Mouse (Mus musculus) MEL (cell line): ENCODE measurements around the gene Map3k7cl. TPM values are rescaled to one million over a fixed set of nuclear protein-coding genes. Genes with fewer than 3 reads are reported as not detected.

Experiments used
- DNase-seq: peaks from one replicate; pipeline ENCODE4 v3.0.0; 2011; ENCODE audit warnings: low read depth, low spot score
- H3K27ac ChIP-seq: 2 replicates; pipeline ENCODE4 v1.5.1; 2012; ENCODE audit warnings: low read depth, mild to moderate bottlenecking, control low read depth, low read length, moderate library complexity; ENCODE audit not compliant: control insufficient read depth
- H3K27me3 ChIP-seq, 2 experiments: fragments of 150-350 bp in 1 of 2; sonication (generic) in 1 of 2; 2 replicates each; pipeline ENCODE4 v1.6.1; 2012; ENCODE audit warnings: low read length in 2 of 2, mild to moderate bottlenecking in 2 of 2, improper control_type of control experiment in 1 of 2, moderate library complexity in 1 of 2; ENCODE audit not compliant: insufficient read depth in 2 of 2, control insufficient read depth in 1 of 2
- H3K36me3 ChIP-seq, 2 experiments: 2 replicates each; pipeline ENCODE4 v1.6.1; 2012 to 2014; ENCODE audit warnings: low read length in 2 of 2, improper control_type of control experiment in 1 of 2, inconsistent platforms in 1 of 2, mild to moderate bottlenecking in 1 of 2; ENCODE audit not compliant: insufficient read depth in 2 of 2, control insufficient read depth in 1 of 2
- H3K4me1 ChIP-seq, 2 experiments: fragments of 150-350 bp in 1 of 2; sonication (generic) in 1 of 2; 2 replicates each; pipeline ENCODE4 v1.6.1; 2012; ENCODE audit warnings: low read length in 2 of 2, improper control_type of control experiment in 1 of 2, mild to moderate bottlenecking in 1 of 2; ENCODE audit not compliant: insufficient read depth in 2 of 2, control insufficient read depth in 1 of 2
- H3K4me3 ChIP-seq, 2 experiments: fragments of 150-350 bp in 1 of 2; sonication (generic) in 1 of 2; 2 replicates each; pipeline ENCODE4 v1.5.1; 2012; ENCODE audit warnings: low read depth in 2 of 2, low read length in 2 of 2, mild to moderate bottlenecking in 2 of 2, moderate library complexity in 2 of 2, control low read depth in 1 of 2, improper control_type of control experiment in 1 of 2; ENCODE audit not compliant: control insufficient read depth in 1 of 2, insufficient read depth in 1 of 2
- H3K79me2 ChIP-seq: 2 replicates; pipeline ENCODE4 v1.6.1; 2012; ENCODE audit warnings: mild to moderate bottlenecking, low read length, moderate library complexity; ENCODE audit not compliant: control insufficient read depth, poor library complexity, insufficient read depth
- H3K9ac ChIP-seq: 2 replicates; pipeline ENCODE4 v1.6.1; 2012; ENCODE audit warnings: low read depth, mild to moderate bottlenecking, control low read depth, low read length, moderate library complexity; ENCODE audit not compliant: control insufficient read depth, poor library complexity, severe bottlenecking
- H3K9me3 ChIP-seq: fragments of 150-350 bp; sonication (generic); replicated peaks from 2 replicates; pipeline ENCODE4 v1.6.1; 2012; ENCODE audit warnings: mild to moderate bottlenecking, low read length, improper control_type of control experiment, moderate library complexity; ENCODE audit not compliant: insufficient read depth
- CHD1 ChIP-seq: IDR thresholded peaks from 2 replicates; pipeline ENCODE4 v1.6.1; 2012; ENCODE audit warnings: low read depth, mild to moderate bottlenecking, inconsistent platforms, low read length, improper control_type of control experiment
- CHD2 ChIP-seq: IDR thresholded peaks from 2 replicates; pipeline ENCODE4 v1.6.1; 2011; ENCODE audit warnings: low read length, improper control_type of control experiment
- CTCF ChIP-seq, 3 experiments: IDR thresholded peaks in 2 of 3; conservative IDR thresholded peaks in 1 of 3; 2 replicates each; pipeline ENCODE4 v1.5.1; 2011 to 2012; ENCODE audit warnings: low read length in 3 of 3, low read depth in 2 of 3, mild to moderate bottlenecking in 2 of 3, improper control_type of control experiment in 1 of 3, inconsistent platforms in 1 of 3, mixed read lengths in 1 of 3, moderate library complexity in 1 of 3; ENCODE audit not compliant: control insufficient read depth in 1 of 3, insufficient read depth in 1 of 3, poor library complexity in 1 of 3, severe bottlenecking in 1 of 3
- ELF1 ChIP-seq: IDR thresholded peaks from 2 replicates; pipeline ENCODE4 v1.6.1; 2014; ENCODE audit warnings: low read depth, mild to moderate bottlenecking, inconsistent platforms, low read length, improper control_type of control experiment, moderate library complexity
- EP300 ChIP-seq, 2 experiments: IDR thresholded peaks; 2 replicates each; pipeline ENCODE4 v1.6.1; 2011; ENCODE audit warnings: improper control_type of control experiment in 2 of 2, low read length in 2 of 2, low read depth in 1 of 2, mild to moderate bottlenecking in 1 of 2
- ETS1 ChIP-seq: IDR thresholded peaks from 2 replicates; pipeline ENCODE4 v1.6.1; 2012; ENCODE audit warnings: low read depth, mild to moderate bottlenecking, inconsistent platforms, low read length, improper control_type of control experiment, moderate library complexity
- GABPA ChIP-seq: IDR thresholded peaks from 2 replicates; pipeline ENCODE4 v1.6.1; 2012; ENCODE audit warnings: low read depth, mild to moderate bottlenecking, inconsistent platforms, low read length, improper control_type of control experiment, moderate library complexity
- GATA1 ChIP-seq: IDR thresholded peaks from 2 replicates; pipeline ENCODE4 v1.6.1; 2011; ENCODE audit warnings: low read depth, low read length, improper control_type of control experiment
- HCFC1 ChIP-seq: IDR thresholded peaks from 2 replicates; pipeline ENCODE4 v1.6.1; 2012; ENCODE audit warnings: low read depth, mild to moderate bottlenecking, inconsistent platforms, low read length, improper control_type of control experiment, moderate library complexity
- MAFK ChIP-seq: IDR thresholded peaks from 2 replicates; pipeline ENCODE4 v1.6.1; 2011; ENCODE audit warnings: low read depth, mild to moderate bottlenecking, low read length, improper control_type of control experiment, borderline replicate concordance
- MAZ ChIP-seq: IDR thresholded peaks from 2 replicates; pipeline ENCODE4 v1.6.1; 2012; ENCODE audit warnings: low read depth, mild to moderate bottlenecking, inconsistent platforms, low read length, improper control_type of control experiment
- MEF2A ChIP-seq: IDR thresholded peaks from 2 replicates; pipeline ENCODE4 v1.6.1; 2014; ENCODE audit warnings: low read depth, mild to moderate bottlenecking, inconsistent platforms, low read length, improper control_type of control experiment; ENCODE audit not compliant: poor library complexity, insufficient replicate concordance, severe bottlenecking; ENCODE audit errors: extremely low read depth
- MXI1 ChIP-seq: IDR thresholded peaks from 2 replicates; pipeline ENCODE4 v1.6.1; 2011; ENCODE audit warnings: mild to moderate bottlenecking, low read depth, low read length, improper control_type of control experiment
- MYC ChIP-seq: IDR thresholded peaks from 2 replicates; pipeline ENCODE4 v1.6.1; 2011; ENCODE audit warnings: low read depth, mild to moderate bottlenecking, low read length, improper control_type of control experiment, moderate library complexity
- NELFE ChIP-seq: IDR thresholded peaks from 2 replicates; pipeline ENCODE4 v1.6.1; 2011; ENCODE audit warnings: low read depth, low read length, improper control_type of control experiment
- POLR2A ChIP-seq, 2 experiments: IDR thresholded peaks; 2 replicates each; pipeline ENCODE4 v1.6.1; 2011 to 2012; ENCODE audit warnings: low read length in 2 of 2, mild to moderate bottlenecking in 2 of 2, control low read depth in 1 of 2, improper control_type of control experiment in 1 of 2, low read depth in 1 of 2, moderate library complexity in 1 of 2; ENCODE audit not compliant: control insufficient read depth in 1 of 2, insufficient read depth in 1 of 2, poor library complexity in 1 of 2
- RAD21 ChIP-seq: IDR thresholded peaks from 2 replicates; pipeline ENCODE4 v1.6.1; 2011; ENCODE audit warnings: mild to moderate bottlenecking, low read depth, low read length, improper control_type of control experiment
- SIN3A ChIP-seq: IDR thresholded peaks from 2 replicates; pipeline ENCODE4 v1.6.1; 2012; ENCODE audit warnings: low read length, improper control_type of control experiment, inconsistent platforms
- SMC3 ChIP-seq: IDR thresholded peaks from 2 replicates; pipeline ENCODE4 v1.6.1; 2011; ENCODE audit warnings: low read depth, low read length, improper control_type of control experiment
- TBP ChIP-seq: IDR thresholded peaks from 2 replicates; pipeline ENCODE4 v1.8.0; 2011; ENCODE audit warnings: low read depth, low read length, improper control_type of control experiment
- TCF12 ChIP-seq: IDR thresholded peaks from 2 replicates; pipeline ENCODE4 v1.6.1; 2014; ENCODE audit warnings: low read depth, mild to moderate bottlenecking, inconsistent platforms, low read length, improper control_type of control experiment, moderate library complexity
- USF2 ChIP-seq, 2 experiments: IDR thresholded peaks; 2 replicates each; pipeline ENCODE4 v1.6.1; 2011 to 2012; ENCODE audit warnings: improper control_type of control experiment in 2 of 2, low read length in 2 of 2, borderline replicate concordance in 1 of 2, inconsistent platforms in 1 of 2, low read depth in 1 of 2, mild to moderate bottlenecking in 1 of 2; ENCODE audit not compliant: insufficient read depth in 1 of 2
- ZC3H11A ChIP-seq: IDR thresholded peaks from 2 replicates; pipeline ENCODE4 v1.6.1; 2012; ENCODE audit warnings: low read depth, mild to moderate bottlenecking, inconsistent platforms, low read length, improper control_type of control experiment
- ZKSCAN1 ChIP-seq: IDR thresholded peaks from 2 replicates; pipeline ENCODE4 v1.6.1; 2012; ENCODE audit warnings: low read depth, mild to moderate bottlenecking, inconsistent platforms, low read length, improper control_type of control experiment, moderate library complexity
- polyA plus RNA-seq, 2 experiments: library from polyadenylated mRNA; stranded (reverse) in 1 of 2; unstranded in 1 of 2; fragments of >175 nt in 1 of 2; fragments of >200 nt in 1 of 2; gene quantifications; 2 replicates each; pipeline versions ENCODE4 v1.2.1 to v1.2.4; 2012; ENCODE audit warnings: low replicate concordance in 2 of 2, low read depth in 1 of 2; ENCODE audit not compliant: insufficient read length in 2 of 2, insufficient read depth in 1 of 2, missing spikeins in 1 of 2
- total RNA-seq: library from RNA; depleted of rRNA; stranded (reverse); fragments of 300-350 nt; gene quantifications from 2 replicates; pipeline ENCODE4 v1.2.3, GENCODE M21; 2012

Gene Map3k7cl
- total and polyA plus RNA-seq, 3 experiments: not detected

DNA sequence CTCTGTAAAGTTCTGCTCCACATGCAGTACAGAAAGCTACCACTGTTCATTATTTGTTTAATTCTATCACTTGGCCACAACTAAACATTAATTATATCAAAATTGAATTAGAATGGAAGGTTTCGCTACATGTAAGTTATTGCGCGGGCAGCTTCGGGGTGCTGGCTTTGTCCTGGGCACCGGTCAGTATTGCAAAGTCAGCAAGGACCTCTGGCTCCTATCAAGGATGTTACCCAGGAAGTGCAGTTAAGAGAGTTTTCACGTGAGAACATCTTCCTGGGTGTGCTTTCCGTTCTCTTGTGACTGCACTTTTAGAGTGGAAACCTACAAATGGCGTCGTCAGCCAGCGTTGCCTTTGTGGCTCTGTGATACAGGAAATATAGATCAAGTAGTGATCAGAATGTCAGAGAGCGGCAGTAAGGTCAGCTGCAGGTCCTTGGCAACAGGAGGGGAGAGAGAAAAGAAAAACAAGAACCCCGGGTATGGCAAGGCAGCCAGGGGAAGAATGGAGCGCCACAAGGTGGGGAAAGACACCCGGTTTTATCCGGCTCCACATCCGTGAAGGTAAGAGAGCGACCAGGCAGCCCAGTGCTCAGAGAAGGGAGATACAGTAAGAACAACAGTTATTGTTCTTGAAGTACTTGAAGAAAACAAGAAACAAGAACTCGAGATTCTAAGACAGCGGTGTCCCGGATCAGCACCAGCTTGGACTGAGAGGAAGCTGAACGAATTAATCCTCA lies 57.6 kb downstream of the Map3k7cl start:
- Histone ChIP-seq H3K9ac (no peak overlapping the region), H3K36me3 (no peaks in the 10 kb centered on the region), H3K27ac (no peak overlapping the region), H3K27me3 (no peaks in the 10 kb centered on the region; a peak in 1 of 4 replicates), H3K4me3 (no peak overlapping the region), H3K79me2 (no peaks in the 10 kb centered on the region), H3K4me1 (no peaks in the 10 kb centered on the region), H3K9me3 (no peaks in the 10 kb centered on the region)
- no peak for DNase-seq
- no peak for TF ChIP-seq SIN3A
- TF ChIP-seq RAD21: no peak
- TF ChIP-seq MXI1: no peak
- TF ChIP-seq POLR2A (IDR thresholded peaks at IDR 0.05; ENCODE audit: control insufficient read depth in 1 of 2, insufficient read depth in 1 of 2, low read depth in 1 of 2, low read length in 2 of 2, poor library complexity in 1 of 2): no peak
- no peak for TF ChIP-seq MAFK
- no peak for TF ChIP-seq MEF2A
- no peak for TF ChIP-seq ETS1
- TF ChIP-seq EP300 (IDR thresholded peaks at IDR 0.05; ENCODE audit: low read depth in 1 of 2, low read length in 2 of 2): no peak
- no peak for TF ChIP-seq ELF1
- TF ChIP-seq MAZ: no peak
- no peak for TF ChIP-seq GABPA
- no peak for TF ChIP-seq CHD2
- TF ChIP-seq NELFE: no peak
- TF ChIP-seq GATA1: no peak
- TF ChIP-seq, all 39 proteins: peak for 0

DNA sequence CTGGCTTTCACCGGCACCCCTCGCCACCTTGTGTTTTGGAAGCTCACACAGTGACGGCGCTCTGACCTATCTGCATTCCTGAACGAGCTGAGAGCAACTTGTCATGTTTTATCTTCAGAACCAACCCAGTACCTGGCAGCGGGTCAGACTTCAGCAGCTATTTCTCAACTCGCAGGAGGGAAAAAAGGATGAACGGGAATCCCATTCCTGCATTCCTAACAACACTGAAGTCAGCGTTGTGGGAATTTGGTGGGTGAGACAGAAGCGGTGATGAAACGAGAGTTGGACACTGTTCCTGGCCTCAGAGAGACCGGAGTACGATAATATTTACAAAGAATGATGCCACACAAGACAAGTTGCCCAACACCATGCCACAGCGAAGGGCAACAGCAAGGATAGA lies 58.3 kb downstream of the Map3k7cl start:
- no peak overlapping the region for H3K4me3 ChIP-seq
- TF ChIP-seq CTCF (IDR thresholded peaks at IDR 0.05 in 2 of 3, conservative IDR thresholded peaks at IDR 0.05 in 1 of 3; ENCODE audit: control insufficient read depth in 1 of 3, insufficient read depth in 1 of 3, low read depth in 2 of 3, low read length in 3 of 3, poor library complexity in 1 of 3, severe bottlenecking in 1 of 3) (no peak), USF2 (IDR thresholded peaks at IDR 0.05; ENCODE audit: borderline replicate concordance in 1 of 2, insufficient read depth in 1 of 2, low read depth in 1 of 2, low read length in 2 of 2) (no peak), TCF12 (no peak), ZKSCAN1 (no peak), SIN3A (no peak), POLR2A (IDR thresholded peaks at IDR 0.05; ENCODE audit: control insufficient read depth in 1 of 2, insufficient read depth in 1 of 2, low read depth in 1 of 2, low read length in 2 of 2, poor library complexity in 1 of 2) (no peak), ETS1 (no peak), HCFC1 (no peak), MYC (no peak), CHD1 (no peak), ZC3H11A (no peak), RAD21 (no peak), MEF2A (no peak), GATA1 (no peak), SMC3 (no peak), CHD2 (no peak), TBP (no peak)
- TF ChIP-seq, all 39 proteins: peak for 0
- Histone ChIP-seq H3K79me2 (no peaks in the 10 kb centered on the region), H3K27ac (no peak overlapping the region), H3K36me3 (no peaks in the 10 kb centered on the region), H3K9me3 (no peaks in the 10 kb centered on the region), H3K4me1 (no peaks in the 10 kb centered on the region), H3K27me3 (no peaks in the 10 kb centered on the region; a peak in 1 of 4 replicates), H3K9ac (no peak overlapping the region)
- DNase-seq: no peak
